Mouse (Mus musculus): Measurements from ENCODE around the gene Trpm3. TPM values are rescaled to one million over a fixed set of nuclear protein-coding genes. Genes with fewer than 3 reads are reported as not detected.

Trpm3 gene
- total RNA-seq (2015): 0.07 TPM in 1 of 2 replicates, not detected in the other
- total RNA-seq (2017): not detected in 2 replicates

DNA sequence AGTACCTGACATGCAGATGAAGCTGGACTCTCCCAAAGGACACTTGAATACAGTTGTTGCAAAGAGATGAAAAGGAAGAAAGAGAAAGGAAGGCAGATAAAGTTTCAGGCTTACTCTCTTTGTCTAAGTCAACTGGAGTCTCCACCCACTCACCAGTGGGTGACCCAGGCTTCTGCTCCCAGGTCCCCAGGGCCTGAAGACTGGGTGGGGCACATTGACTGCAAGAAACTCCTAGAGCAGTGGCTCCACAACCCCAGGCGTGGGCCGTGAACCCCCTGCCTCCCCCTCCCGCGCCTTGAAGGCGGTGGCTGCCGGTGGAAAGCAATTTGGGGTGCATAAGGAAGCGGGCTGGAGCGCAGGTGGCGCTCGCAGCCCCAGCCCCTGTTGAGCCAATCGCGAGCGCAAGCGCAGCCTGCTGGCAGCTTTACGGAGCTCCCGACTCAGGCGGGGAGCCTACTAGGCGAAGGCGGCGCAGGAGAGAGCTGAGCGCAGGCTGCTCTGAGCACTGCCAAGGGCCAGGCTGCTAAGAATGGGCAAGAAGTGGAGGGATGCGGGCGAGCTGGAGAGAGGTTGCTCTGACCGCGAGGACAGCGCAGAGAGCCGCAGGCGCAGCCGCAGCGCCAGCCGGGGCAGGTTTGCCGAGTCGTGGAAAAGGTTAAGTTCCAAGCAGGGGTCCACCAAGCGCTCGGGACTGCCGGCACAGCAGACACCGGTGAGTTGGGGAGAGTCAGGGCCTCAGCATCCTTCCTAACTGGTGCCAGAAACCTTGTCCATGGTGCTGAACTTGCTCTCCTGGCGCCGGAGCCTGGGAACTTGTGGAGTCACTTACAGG lies at the start of gene Trpm3:
TSS of gene Trpm3 (plus strand) at position 457 of the 832 bp plus-strand sequence.
- peak; percentile 82 for ATAC-seq (replicated peaks; ENCODE audit: poor library complexity)

DNA sequence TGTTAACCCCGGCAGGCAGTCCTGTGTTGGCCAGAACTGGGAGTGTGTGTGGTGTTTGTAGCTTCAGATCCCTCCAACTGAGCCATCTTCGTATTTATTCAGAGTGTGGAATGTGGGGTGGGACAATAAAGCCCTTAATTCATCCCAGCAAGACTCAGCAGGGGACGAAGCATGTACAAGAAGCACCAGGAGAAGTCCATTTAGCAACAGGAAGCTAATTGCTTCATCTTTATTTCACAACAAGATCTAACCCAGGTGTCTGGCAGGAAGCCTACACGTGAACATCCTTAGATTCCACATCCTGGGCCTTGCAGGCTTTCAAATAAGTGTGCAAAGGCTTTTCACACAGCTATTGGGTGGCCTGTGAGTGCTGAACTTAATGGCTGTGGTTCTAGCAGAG lies 38.3 kb upstream of the Trpm3 start:
- peak; percentile 31; the same call in 1 of the 2 replicates for ATAC-seq (replicated peaks; ENCODE audit: poor library complexity)

DNA sequence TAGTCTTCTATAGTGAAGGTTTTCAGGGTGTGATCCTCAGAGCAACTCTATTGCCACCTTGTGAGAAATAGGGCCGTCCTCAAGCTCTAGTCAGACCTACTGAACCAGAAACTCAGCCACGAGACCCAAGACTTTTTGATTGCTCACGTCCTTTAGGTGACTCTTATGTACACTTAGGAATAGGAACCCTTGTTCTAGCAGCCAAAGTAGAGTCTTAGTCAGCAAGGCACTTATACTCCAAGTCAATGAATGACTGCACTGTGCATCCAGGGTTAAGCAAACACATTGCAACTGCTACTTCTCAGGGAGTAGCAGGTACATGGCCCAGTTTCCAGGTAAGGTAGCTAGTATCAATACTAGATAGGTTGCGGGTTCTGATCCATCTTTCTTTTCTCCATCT lies 35.0 kb upstream of the Trpm3 start:
- ATAC-seq (replicated peaks; ENCODE audit: poor library complexity): no peak

DNA sequence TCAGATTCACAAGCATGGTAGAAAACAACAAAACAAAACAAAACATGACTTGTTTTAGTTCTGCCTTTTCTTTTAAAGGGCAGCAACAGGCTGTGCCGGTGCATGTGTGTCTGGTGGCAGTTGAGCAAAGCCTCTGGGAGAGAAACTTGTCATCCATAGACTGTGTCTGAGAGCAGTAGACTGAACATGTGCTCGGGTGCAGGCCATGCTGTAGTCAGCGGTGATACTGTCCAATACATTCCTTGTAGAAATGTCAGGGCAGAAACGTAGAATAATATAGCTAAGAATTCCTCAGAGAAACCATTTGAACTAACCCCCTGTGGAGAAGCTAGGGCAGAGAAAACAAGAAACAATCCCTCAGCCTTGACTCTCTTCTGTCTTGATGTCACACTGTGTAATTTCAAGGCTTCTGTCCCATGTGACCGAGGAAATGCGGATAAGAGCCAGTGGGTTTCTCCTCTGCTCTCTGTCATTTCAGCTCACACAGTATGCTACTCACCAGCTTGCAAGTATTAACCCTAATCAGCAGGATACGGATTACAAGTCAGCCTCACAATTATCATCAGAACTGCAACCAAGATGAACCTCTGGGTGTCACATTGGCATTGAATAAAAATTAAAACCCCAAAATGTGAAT lies 33.9 kb upstream of the Trpm3 start:
- no peak for ATAC-seq (replicated peaks; ENCODE audit: poor library complexity)

DNA sequence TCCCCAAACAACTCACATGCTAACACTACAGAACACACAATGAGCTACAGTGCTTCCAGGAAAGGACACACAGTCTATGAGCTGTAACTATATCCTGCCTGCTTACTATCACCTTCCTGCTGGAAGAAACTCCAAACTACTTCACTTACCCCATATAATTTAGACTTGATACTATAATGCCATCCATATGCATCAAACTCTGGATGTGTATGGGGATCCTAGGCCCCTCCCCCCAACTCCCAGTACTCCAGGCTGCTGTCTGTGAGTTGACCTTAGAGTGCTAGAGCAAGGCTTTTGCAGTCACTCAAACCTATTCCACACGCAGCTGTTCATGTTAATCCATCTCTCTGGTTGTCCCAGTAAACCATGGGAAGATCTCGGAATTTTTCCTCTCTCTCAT lies 33.2 kb upstream of the Trpm3 start:
- no peak for ATAC-seq (replicated peaks; ENCODE audit: poor library complexity)

DNA sequence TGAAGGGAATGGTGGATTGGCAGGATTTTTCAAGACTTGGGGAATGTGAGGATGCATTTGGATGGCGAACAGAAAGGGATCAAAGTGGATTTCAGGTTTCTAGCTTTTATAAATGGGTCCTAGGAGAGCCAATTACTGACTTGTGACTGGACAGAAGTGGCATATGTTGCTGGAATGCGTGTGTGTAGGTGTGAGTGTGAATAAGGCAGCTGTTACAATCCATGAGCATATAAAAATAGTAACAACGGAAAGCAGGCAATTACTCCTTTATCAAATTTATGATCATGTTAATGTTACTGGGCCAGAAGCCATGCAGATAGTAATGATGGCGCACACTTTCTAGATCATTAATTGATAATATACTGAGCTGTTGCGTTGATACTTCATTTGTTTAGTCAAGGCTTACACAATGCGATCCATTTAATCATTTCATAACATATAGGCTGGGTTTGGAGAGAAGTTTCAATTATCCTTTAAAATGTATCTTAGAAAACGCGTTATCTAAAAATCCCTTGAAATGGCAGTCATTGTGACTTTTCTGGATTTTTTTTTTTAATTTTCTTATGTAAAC lies 29.9 kb upstream of the Trpm3 start:
- ATAC-seq (replicated peaks; ENCODE audit: poor library complexity): no peak

DNA sequence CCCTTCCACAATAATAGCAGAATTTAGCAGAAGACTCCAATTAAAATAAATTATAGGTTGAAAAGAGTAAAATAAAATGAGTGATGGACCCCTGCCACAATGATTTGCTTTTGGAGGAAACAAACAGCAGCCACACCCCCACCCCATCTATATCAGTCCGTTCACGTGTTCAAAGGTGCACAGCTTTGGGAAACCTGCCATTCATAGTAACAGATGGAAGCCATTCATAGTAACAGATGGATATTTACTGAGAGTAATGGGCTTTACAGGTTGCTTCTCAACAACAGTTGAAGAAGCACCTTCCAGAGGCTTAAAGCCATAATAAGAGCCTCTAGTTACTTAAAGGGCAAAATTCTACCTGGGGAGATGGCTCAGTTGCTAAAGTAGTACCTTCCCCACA lies 17.9 kb upstream of the Trpm3 start:
- ATAC-seq (replicated peaks; ENCODE audit: poor library complexity): no peak

DNA sequence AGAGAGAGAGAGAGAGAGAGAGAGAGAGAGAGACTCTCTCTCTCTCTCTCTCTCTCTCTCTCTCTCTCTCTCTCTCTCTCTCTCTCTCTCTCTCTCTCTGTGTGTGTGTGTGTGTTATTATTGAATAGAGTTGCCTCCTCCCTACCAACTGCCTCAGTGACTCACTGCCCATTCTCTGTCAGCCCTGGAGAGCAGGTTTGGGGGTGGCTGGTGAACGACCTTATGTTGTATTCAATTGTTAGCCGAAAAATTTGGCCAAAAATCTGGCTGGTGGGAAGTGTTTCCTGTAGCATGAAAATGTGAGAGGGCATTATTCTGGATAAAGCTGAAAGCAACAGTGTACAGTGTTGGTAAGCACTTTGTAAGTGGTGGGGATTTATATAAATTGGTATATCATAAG lies 17.2 kb upstream of the Trpm3 start:
- ATAC-seq (replicated peaks; ENCODE audit: poor library complexity): no peak

DNA sequence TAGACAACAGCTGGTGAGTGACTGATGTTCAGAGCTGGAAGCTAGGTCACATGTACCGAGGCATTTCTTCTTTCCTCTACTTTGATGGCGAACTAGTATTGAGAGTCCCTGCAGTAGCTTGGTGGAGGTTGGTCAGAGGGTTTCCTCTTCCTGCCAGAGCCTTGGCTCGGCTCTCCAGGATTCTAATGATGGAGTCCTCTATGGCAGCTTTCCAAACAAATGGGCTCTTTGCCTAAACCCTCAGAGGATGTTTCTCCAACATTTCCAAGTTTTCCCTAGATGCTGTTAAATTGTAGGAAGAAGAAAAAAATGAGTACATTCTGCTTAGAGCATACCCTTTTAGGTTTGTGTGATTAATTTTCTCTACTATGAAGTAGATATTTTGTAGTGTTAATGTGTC lies 6.2 kb upstream of the Trpm3 start:
- ATAC-seq (replicated peaks; ENCODE audit: poor library complexity): no peak

DNA sequence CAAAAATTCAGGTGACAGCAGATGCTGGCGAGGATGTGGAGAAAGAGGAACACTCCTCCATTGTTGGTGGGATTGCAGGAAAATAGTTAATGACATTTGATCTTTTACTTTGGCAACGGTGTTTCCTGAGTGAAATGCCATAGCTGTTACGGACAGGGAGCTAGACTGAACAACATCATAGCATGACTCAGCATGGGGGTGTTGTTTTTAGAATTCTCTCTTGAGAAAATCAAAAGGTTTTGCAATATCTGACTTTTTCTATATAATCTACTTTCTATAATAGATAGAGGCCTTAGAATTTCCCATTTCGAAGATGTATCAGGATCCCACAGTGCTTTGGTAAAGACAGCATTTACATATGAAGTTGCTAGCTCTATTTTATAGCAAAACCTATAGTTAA lies 39.7 kb downstream of the Trpm3 start:
- ATAC-seq (replicated peaks; ENCODE audit: poor library complexity): no peak

DNA sequence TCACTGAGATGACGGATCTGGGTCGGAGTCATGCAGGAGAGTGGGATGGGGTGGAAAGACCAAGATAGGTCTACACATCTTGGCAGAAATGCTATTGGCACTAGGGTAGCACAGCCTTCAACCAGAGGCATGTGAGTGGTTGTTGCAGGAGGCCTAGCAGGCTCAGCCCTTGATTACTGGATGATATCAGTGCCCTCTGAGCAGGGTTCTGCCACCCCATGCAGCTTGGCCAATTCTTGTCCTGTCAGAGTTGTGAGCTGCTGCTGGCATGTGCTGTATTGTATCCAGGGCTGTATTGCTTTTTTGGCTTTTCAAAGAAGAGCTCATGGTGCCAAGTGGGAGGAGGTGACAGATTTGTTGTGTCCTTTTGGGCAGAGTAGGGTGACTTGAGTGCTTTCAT lies 40.2 kb downstream of the Trpm3 start:
- ATAC-seq (replicated peaks; ENCODE audit: poor library complexity): no peak

DNA sequence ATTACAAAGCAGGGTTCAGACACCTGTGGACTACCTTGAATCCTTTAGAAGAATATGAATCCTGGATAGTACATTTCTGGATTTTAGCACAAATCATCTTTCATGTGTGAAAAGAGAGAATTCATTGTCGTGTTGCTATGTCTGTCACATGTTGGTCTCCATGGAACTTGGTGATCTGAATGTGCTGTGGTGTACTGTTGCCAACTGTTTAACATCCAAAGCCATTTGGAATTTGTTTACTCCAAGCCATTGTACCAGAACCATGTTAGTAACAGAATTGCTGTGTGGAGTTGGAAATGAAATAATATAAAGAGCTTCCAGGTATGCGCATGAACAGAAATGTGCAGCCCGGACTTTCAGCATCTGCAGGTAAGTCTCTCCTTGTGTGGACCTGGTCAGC lies 41.3 kb downstream of the Trpm3 start:
- ATAC-seq (replicated peaks; ENCODE audit: poor library complexity): no peak

DNA sequence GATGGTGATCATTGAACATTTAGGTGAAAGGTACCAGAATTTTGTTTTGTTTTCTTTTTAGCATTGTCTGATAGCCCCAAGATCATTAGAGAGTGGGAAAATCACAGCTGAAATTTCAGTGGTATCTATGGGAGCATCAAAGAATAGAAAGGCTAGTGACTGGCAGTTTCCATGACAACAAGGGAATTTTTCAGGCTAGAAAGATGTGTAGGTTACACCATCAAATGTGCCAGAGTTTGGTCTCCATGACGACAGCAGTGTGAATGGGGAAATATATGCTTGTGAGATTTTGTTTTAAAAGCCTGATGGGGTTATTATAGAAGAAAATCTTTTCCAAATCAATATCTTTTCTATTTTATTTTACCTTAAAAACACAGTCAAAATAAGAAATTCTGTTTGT lies 50.9 kb downstream of the Trpm3 start:
- ATAC-seq (replicated peaks; ENCODE audit: poor library complexity): no peak

DNA sequence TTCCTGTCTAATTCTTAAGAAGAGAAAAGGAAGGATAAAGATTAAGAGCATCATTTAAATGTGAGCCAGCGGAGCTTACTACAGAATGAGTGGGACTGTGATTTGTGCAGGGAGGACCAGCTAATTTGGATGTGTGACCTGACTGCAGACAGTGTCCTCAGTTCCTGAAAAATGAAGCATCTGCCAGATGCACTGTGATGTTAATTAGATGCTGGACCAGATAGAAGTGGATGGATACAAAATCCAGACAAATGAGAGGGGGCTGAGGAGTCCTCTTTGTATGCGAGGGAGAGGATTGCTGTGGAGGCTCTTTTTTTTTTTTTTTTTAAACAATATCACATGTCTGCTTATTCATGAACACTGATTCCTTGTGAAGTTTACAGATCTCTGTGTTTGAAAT lies 83.7 kb downstream of the Trpm3 start:
- ATAC-seq (replicated peaks; ENCODE audit: poor library complexity): no peak

DNA sequence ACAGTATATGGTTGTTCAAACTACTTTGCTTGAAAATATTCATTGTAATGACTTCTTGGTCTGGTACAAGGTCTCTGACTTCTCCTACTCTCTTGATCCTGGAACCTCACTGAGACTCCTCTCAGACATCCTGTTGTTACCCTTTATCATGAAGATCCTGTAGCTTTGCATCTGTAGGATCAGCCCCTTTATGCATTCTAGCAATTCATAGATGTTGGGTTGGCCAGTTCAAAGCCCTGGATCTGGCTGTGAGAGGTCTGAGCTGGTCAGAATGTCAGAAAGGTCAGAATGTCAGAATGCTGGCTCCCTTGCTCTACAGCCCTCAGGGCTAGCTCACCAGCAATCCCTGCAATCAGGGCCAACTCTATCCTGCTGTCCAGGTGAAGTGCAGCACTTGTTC lies 95.3 kb downstream of the Trpm3 start:
- no peak for ATAC-seq (replicated peaks; ENCODE audit: poor library complexity)

DNA sequence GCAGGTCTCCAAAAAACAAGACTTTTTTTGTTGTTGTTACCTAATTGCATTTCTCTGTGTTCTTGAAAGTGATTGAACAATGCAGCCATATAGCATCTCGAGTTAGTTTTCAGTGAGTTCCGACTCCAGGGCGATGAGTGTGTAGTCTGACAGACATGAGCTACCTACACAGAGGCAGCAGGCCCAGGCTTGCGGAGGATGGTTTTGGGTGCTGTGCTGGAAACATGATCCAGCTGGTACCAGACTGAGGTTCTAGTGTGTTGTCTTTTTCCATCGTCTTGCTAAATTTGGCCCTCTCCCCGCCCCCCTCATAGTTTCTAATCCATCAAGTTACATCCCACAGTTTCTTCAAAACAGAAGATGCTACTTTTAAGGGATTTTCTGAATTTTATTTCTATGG lies 110.2 kb downstream of the Trpm3 start:
- no peak for ATAC-seq (replicated peaks; ENCODE audit: poor library complexity)

DNA sequence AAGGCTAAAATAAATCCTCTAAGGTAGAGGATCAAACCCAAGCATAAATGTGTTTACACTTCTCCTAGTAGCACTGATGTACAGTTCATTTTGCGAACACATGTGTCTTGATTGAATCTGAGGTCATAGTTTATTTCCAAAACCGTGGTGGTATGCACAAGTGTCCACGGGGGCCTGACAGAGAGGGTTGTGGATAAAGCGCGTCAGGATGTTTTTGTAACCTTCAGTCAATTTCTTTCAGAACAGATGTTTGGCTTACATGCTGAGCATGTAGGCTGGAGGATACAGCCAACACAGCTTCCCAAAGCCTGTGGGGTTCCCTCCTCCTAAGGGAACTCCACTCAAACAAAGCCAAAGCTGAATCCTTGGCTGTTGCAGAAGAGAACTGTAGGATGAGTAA lies 134.1 kb downstream of the Trpm3 start:
- ATAC-seq (replicated peaks; ENCODE audit: poor library complexity): no peak

DNA sequence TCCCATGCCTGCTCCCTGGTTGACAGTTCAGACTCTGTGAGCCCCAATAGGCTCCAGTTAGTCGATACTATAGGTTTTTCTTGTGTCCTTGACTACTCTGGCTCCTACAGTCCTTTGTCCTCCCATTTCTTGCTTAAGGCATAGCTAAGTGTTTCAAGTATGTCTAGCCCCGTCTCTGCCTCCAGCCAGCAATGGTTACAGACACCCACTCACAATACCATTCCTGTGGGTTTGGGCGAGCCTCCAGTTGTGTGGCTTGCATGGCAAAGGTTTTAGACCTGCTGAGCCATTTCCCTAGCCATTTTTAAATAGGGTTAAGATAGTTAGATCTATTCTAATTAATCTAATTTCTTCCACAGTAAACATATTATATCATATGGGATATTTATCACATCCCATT lies 145.8 kb downstream of the Trpm3 start:
- no peak for ATAC-seq (replicated peaks; ENCODE audit: poor library complexity)

DNA sequence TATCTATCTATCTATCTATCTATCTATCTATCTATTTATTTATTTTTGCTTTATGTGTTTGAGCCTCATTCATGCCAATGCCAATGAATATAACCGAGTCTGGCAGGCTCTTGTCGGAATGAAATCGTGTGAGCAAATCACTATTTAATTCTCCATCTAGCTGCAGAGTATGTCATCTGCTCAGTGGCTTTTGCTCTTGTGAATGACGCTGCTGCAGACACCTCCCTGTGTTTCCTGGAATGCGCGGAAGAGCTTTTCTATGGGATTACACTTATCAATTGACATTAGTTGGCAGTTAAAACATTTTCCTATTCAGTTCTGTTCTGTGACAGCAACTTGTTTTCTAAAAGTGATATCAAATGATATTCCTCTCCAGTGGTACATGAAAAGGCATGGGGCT lies 153.8 kb downstream of the Trpm3 start:
- no peak for ATAC-seq (replicated peaks; ENCODE audit: poor library complexity)

DNA sequence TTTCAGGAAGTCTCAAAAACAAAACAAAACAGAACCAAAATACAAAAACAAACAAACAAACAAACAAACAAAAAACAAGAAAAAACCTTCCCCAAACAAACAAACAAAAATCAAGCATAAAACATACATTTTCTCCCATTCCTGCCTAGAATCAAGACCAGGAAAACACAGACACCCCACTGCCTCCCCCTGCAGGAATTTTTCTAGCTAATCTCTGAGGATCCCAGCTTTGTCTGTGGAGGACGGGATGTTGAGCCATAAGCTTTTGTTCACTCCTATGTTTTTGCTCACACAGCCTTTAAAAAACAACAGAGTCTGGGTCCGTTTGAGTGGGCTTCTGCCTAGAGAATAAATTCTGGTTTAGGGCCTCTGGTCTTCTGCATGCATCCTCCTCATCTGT lies 162.1 kb downstream of the Trpm3 start:
- ATAC-seq (replicated peaks; ENCODE audit: poor library complexity): no peak

DNA sequence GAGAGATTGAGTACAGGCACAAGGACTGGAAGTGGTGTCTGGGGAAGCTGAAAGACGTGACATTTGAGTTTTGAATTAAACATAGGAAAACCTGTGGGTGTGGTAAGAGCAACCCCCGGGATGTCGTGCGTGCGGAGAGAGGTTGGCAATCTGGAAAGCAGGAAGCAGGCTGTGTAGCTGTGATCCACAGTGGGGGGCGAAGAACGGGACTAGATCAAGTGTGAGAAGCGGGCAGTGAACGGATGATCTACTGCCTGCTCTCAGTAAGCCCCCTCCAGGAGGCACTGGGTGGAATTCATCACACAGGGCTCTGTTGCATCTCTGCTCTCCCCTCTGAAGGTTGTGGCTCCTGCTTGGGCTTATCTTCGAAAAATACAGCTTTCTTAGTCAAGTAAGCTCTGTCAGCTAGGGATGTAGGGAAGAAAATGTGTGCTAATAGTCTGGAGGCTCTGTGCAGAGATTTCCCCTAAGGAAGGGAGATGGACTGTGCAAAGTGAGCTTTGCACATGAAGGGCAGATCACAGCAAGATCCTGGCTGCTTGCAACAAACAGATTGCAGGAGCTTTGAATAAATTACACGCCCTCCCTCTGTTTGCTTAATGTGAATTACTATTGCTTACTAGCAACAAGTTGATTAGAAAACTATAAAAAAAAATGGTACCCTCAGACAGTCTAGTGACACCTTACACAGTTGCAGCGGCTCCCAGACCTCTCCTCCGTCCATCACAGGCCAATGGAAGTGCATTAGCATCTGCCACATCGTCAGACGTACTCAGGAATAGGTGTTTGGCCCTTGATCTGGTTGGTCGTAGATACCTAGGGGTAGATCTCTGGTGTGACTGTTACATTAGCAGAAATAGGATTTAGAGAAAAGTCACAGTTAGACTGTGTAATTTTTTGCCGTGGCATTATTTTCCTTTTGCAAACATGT lies 164.4 kb downstream of the Trpm3 start:
- no peak for ATAC-seq (replicated peaks; ENCODE audit: poor library complexity)
